Mouse (Mus musculus) myocyte (in vitro differentiated cells): ENCODE measurements around the gene Zc2hc1b.

Experiments used
- POLR2A ChIP-seq: IDR thresholded peaks from one replicate; pipeline ENCODE4 v1.6.1; 2011; ENCODE audit warnings: low read depth, mild to moderate bottlenecking, control low read depth, moderate library complexity; ENCODE audit not compliant: insufficient read length
- SRF ChIP-seq: IDR thresholded peaks from one replicate; pipeline ENCODE4 v1.6.1; 2011; ENCODE audit warnings: low read depth; ENCODE audit not compliant: control insufficient read depth, insufficient read length
- USF1 ChIP-seq: IDR thresholded peaks from one replicate; pipeline ENCODE4 v1.6.1; 2011; ENCODE audit warnings: low read depth, mild to moderate bottlenecking, control low read depth, moderate library complexity

- TF ChIP-seq USF1 (no peak), SRF (no peak), POLR2A (no peak)
Measured at GRCm38 (mm10) chr10:13201741-13202293, 24.0 kb upstream of the Zc2hc1b start.
